Mouse (Mus musculus) testis, adult 2 months (tissue): ENCODE measurements around the gene Pik3ca. TPM values are rescaled to one million over a fixed set of nuclear protein-coding genes. Genes with fewer than 3 reads are reported as not detected.

Experiments
- H3K27ac ChIP-seq: fragments of 200-500 bp; 2 replicates; pipeline ENCODE4 v1.5.1; 2012; ENCODE audit warnings: low read depth, low read length; ENCODE audit not compliant: control insufficient read depth, insufficient read depth
- H3K27me3 ChIP-seq: fragments of 200-500 bp; 2 replicates; pipeline ENCODE4 v1.6.1; 2012; ENCODE audit warnings: mild to moderate bottlenecking, low read length, moderate library complexity; ENCODE audit not compliant: control insufficient read depth, insufficient read depth
- H3K36me3 ChIP-seq: fragments of 200-500 bp; 2 replicates; pipeline ENCODE4 v1.6.1; 2012; ENCODE audit warnings: mild to moderate bottlenecking, low read length; ENCODE audit not compliant: control insufficient read depth, insufficient read depth
- H3K4me1 ChIP-seq: fragments of 200-500 bp; 2 replicates; pipeline ENCODE4 v1.6.1; 2012; ENCODE audit warnings: low read length; ENCODE audit not compliant: control insufficient read depth, insufficient read depth
- H3K4me3 ChIP-seq: fragments of 200-500 bp; 2 replicates; pipeline ENCODE4 v1.5.1; 2012; ENCODE audit warnings: low read depth, mild to moderate bottlenecking, low read length, moderate library complexity, mixed read lengths; ENCODE audit not compliant: control insufficient read depth
- CTCF ChIP-seq: fragments of 200-500 bp; IDR thresholded peaks from 2 replicates; pipeline ENCODE4 v1.5.1; 2012; ENCODE audit warnings: low read depth, mild to moderate bottlenecking, inconsistent platforms, low read length, moderate library complexity; ENCODE audit not compliant: control insufficient read depth, insufficient read depth, insufficient replicate concordance
- POLR2A ChIP-seq: fragments of 200-500 bp; IDR thresholded peaks from 2 replicates; pipeline ENCODE4 v1.6.1; 2012; ENCODE audit warnings: low read depth, mild to moderate bottlenecking, inconsistent platforms, low read length, moderate library complexity; ENCODE audit not compliant: control insufficient read depth
- polyA plus RNA-seq: library from polyadenylated mRNA; depleted of rRNA; stranded (reverse); fragments of >200 nt; gene quantifications from 2 replicates; pipeline ENCODE4 v1.2.3, GENCODE M21; 2012; rRNA removed

The Pik3ca gene
- polyA plus RNA-seq, 1 experiment = 4.9 TPM

DNA sequence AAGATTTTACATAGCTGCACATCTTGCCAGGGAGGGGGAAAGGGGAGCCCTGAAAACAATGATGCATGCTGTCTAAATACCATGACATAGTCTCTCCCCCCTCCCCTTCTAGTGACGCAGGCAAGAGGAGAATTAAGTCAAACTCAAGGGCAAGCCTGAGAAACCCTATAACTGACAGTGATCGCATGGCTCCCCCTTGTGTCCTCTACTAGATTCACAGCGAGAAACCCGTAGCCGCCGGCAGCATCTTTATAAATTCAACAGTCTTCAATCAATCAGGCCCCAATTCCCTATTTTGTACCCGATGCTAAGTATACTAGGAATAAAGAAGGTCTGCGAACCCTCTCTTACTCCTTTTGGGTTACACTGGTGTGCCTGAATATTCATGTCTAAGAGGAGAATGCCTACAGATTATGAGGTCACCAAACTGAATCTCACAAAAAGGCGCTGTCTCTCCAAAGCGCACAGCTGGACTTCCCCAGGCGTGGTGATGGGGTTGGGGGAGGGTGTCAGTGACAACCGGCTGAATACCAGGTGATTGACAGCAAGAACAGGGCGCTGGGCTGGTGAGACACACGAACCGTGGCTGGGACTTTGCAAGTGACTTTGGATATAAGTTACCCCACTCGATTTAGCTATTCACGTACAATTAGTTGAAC lies 111.3 kb downstream of the Pik3ca start:
- Histone ChIP-seq H3K27ac (no peak overlapping the region), H3K36me3 (no peaks in the 10 kb centered on the region), H3K4me3 (peak overlapping the region; percentile 1; the same call in 1 of the 2 replicates), H3K4me1 (peaks cover 8% of the 10 kb centered on the region), H3K27me3 (no peaks in the 10 kb centered on the region)
- TF ChIP-seq CTCF (no peak; the same call in 1 of the 2 replicates), POLR2A (no peak)

DNA sequence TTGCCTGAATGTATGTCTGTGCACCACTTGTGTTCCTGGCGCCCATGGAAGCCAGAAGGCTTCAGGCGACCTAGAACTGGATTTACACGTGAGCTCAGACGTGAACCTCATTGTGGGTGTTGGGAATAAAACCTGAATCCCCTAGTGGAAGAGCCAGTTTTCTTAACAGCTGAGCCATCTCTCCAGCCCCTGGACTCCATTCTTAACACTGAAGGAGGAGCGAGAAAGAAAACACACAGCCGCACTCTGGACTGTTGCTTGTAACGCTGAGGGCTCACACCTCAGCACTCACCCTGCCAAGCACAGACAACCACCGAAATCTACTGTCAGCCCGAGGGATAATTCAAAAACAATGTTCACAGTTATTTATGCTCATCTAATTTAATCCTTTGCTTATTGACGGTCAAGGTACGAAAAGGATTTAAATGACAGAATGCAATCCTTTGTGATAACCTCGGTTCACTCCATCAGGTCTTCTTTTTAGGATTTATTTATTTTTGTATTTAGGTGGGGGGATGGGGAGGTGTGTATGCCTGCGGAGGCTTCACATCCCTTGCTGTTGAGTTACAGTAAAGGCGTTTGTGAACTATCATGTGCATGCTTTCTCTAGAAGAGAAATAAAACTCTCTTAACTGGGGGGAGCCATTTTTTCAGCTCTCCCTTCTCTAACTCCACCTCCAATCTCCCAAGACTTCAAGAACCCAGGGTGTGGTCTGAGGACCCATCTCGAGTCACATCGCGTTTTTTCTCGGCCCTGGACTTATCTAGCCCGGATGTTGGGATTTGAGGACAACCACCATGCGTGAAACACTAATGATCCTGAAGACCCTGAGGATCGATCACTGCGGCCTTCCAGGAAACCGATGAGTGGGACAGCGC lies 112.3 kb downstream of the Pik3ca start, which contains the start of gene Zfp639:
TSS of gene Zfp639 (plus strand) at position 764 of the 879 bp plus-strand sequence.
- TF ChIP-seq CTCF (no peak), POLR2A (no peak)
- Histone ChIP-seq H3K27ac (peak within 1 kb of the TSS; percentile 85), H3K4me3 (peak within 1 kb of the TSS; percentile 87), H3K27me3 (no peaks in the 10 kb centered on the region), H3K36me3 (no peaks in the 10 kb centered on the region), H3K4me1 (peaks cover 8% of the 10 kb centered on the region)

DNA sequence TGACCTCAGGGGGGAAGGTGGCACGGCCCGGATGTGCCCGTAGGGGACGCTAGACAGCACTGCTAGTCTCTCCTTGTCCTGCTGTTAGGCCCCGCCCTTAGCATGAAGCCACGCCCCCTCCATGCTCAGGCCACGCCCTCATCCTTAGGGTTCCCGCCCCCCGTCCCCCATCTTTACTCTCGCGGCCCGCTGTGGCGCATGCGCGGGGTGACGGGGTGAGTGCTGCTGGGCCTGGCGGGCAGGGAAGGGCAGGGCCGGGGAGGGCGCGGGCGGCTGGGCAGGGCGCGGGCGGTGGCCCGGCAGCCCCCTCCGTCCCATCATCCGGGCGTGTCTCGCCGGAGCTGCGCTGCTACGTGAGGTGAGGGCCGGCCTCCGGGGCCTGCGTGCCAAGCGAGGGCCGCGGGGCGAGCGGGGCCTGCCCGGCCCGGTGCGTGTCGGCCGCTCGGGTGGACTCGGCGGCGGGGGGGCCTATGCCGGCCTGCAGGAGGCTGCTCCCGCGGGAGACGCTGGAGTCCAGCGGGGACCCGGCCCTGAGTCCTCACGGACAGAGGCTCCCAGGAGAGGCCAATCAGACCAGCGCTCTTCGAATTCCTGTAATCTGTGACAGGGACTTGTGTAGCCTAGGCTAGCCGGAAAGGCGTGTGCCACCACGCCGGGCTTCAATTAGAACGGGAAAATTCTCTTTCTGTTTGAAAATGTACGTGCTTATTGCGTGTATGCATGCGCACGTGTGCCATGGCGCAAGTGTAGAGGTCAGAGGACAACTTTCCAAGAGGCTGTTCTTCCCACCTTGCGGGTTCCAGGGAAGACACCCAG lies 113.1 kb downstream of the Pik3ca start:
- TF ChIP-seq POLR2A (peak; percentile 73), CTCF (peak; percentile 86; the same call in 1 of the 2 replicates)
- Histone ChIP-seq H3K36me3 (no peaks in the 10 kb centered on the region), H3K4me1 (peaks cover 8% of the 10 kb centered on the region), H3K27me3 (no peaks in the 10 kb centered on the region), H3K27ac (peak overlapping the region; percentile 85), H3K4me3 (peak overlapping the region; percentile 87)

DNA sequence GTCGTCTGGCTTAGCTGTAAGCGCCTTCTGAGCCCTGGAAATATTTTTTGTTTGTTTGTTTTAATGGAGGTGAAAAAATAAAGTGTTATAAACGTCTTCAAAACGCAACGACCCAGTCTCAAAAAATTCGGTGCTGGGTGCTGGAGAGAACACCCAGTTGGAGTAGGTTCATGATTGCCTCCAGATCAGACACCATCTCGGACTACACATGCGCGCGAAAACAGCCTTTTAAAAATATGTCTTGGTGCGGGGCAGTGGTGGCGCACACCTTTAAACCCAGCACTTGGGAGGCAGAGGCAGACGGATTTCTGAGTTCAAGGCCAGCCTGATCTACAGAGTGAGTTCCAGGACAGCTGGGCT lies 113.7 kb downstream of the Pik3ca start:
- Histone ChIP-seq H3K27me3 (no peaks in the 10 kb centered on the region), H3K4me1 (peaks cover 8% of the 10 kb centered on the region), H3K27ac (peak overlapping the region; percentile 85), H3K4me3 (peak overlapping the region; percentile 87), H3K36me3 (no peaks in the 10 kb centered on the region)
- TF ChIP-seq POLR2A = no peak
- no peak for TF ChIP-seq CTCF

DNA sequence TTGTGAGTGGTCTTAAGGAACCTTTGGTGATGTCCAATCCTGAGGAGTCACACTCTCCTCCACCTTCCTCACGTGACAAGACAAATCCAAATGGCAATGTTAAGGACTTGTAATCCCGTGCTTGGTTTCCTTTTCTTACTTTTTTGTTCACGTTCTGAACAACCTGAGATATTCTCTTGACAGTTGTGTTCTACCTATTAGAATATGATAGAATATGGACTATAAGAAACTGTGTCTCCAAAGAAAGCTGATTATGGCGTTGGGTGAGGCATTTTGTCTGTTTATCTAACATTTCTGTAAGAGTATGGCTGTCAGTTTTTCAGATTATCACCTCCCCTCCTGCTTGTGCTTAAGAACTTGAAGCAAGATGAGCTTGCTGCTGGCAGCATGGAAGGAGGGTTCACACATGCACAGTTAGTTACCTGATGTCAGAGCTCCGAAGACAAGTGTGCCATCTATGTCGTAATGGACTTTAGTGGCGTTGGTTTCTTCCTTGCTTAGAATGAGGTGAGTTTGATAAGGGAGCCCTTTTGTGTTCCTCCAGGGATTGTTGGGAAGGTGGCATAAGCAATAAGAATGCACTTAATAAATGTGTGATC lies 115.3 kb downstream of the Pik3ca start:
- Histone ChIP-seq H3K27ac (no peak overlapping the region), H3K4me1 (peaks cover 6% of the 10 kb centered on the region), H3K4me3 (no peak overlapping the region), H3K36me3 (0 out of 2 replicates have a peak, but pooled peaks cover 2% of the 10 kb centered on the region), H3K27me3 (no peaks in the 10 kb centered on the region)
- TF ChIP-seq CTCF = no peak
- no peak for TF ChIP-seq POLR2A

DNA sequence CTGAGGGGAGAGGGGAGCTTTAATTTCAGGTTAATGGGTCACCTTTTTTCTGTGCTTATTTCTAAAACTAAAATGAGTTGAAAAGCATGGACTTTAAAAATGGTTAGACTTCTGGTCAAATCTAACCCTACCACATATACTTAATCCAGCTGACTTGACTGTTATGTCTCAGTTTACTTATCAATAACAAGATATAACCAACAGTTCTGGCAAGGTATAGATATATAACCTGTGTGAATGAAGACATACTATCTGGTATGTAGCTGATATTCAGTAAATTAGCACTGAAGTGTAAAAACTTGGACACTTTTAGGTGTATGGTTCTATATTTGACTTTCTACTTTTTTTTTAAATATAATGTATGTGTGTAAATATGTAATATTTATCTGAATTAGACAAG lies 116.1 kb downstream of the Pik3ca start:
- H3K36me3 ChIP-seq = 0 out of 2 replicates have a peak, but pooled peaks cover 2% of the 10 kb centered on the region
- H3K4me1 ChIP-seq = peaks cover 6% of the 10 kb centered on the region
- no peak overlapping the region for H3K27ac ChIP-seq
- H3K27me3 ChIP-seq = no peaks in the 10 kb centered on the region
- TF ChIP-seq CTCF (no peak), POLR2A (no peak)
- no peak overlapping the region for H3K4me3 ChIP-seq

Other genes starting within 250 kb of the Pik3ca start
- gene Zmat3, start 31.7 kb upstream of the Pik3ca start, polyA plus RNA-seq = 38.2 and 40.1 TPM in 2 replicates
- gene Kcnmb3, start 94.6 kb downstream of the Pik3ca start, polyA plus RNA-seq = 3.4 and 3.6 TPM in 2 replicates
- 29.0 and 30.5 TPM in 2 replicates for gene Zfp639, start 112.6 kb downstream of the Pik3ca start, polyA plus RNA-seq
- gene Mfn1, start 131.8 kb downstream of the Pik3ca start, polyA plus RNA-seq = 14.6 and 20.9 TPM in 2 replicates
- gene Gnb4, start 218.9 kb downstream of the Pik3ca start, polyA plus RNA-seq = 1.9 and 2.8 TPM in 2 replicates